23 mouse cellular contexts compared by ENCODE assay signal in genomic region chr7:144014485-144014884, GRCm38 (mm10). TPM values are rescaled to one million over a fixed set of nuclear protein-coding genes. Genes with fewer than 3 reads are reported as not detected.
DNase-seq lines count a peak whose midpoint lies in the region; ATAC-seq and TF ChIP-seq lines count a peak whose summit lies in the region.
"Had no signal": no experiment of that assay in that cellular context is flagged by ENCODE, and none has a peak within 500 bp of the region (broad histone marks: within the 10 kb centered on the region; RNA-seq: fewer than 3 reads in every experiment).

No protein-coding gene starts in this region.

- H3K9ac ChIP-seq in liver, adult 2 months (ENCODE audit: low read depth, low read length) = no peak overlapping the region
- H3K9ac ChIP-seq in liver, embryonic 11.5 days (ENCODE audit: low read depth, low read length) = no peak overlapping the region
- H3K9ac ChIP-seq: embryonic facial prominence, embryonic 13.5 days; forebrain, embryonic 12.5 days; hindbrain, embryonic 13.5 days had no signal

- H3K4me3 ChIP-seq in kidney, adult 2 months (ENCODE audit: insufficient read depth, low read depth, low read length) = no peak overlapping the region
- no peak overlapping the region for H3K4me3 ChIP-seq in liver, adult 2 months (ENCODE audit: insufficient read depth, low read depth, low read length)
- H3K4me3 ChIP-seq in liver, embryonic 11.5 days (ENCODE audit: low read depth, low read length) = no peak overlapping the region
- H3K4me3 ChIP-seq: embryonic facial prominence, embryonic 13.5 days; forebrain, embryonic 12.5 days; heart, embryonic 10.5 days; hindbrain, embryonic 13.5 days had no signal

- WGBS in kidney, adult 2 months = 27% methylated on average over 2 of the region's 2 CpGs
- 19% methylated on average over 2 of the region's 2 CpGs for WGBS in liver, adult 2 months
- WGBS in liver, embryonic 11.5 days = 58% methylated on average over 2 of the region's 2 CpGs

- H3K36me3 ChIP-seq in kidney, adult 2 months (ENCODE audit: control insufficient read depth, insufficient read depth, low read length) = no peaks in the 10 kb centered on the region
- H3K36me3 ChIP-seq in liver, adult 2 months (ENCODE audit: control insufficient read depth, insufficient read depth, low read length) = no peaks in the 10 kb centered on the region
- no peaks in the 10 kb centered on the region for H3K36me3 ChIP-seq in liver, embryonic 11.5 days (ENCODE audit: control insufficient read depth, insufficient read depth, low read length)
- H3K36me3 ChIP-seq: embryonic facial prominence, embryonic 13.5 days; forebrain, embryonic 12.5 days; heart, embryonic 10.5 days; hindbrain, embryonic 13.5 days had no signal

- peaks cover 10% of the 10 kb centered on the region; the same call in 1 of the 2 replicates for H3K79me2 ChIP-seq in liver, adult 2 months (ENCODE audit: control insufficient read depth, insufficient read depth, low read length)

- TF ChIP-seq POLR2A in kidney, adult 2 months (IDR thresholded peaks at IDR 0.05; ENCODE audit: low read depth, low read length) = no peak
- TF ChIP-seq POLR2A in liver, adult 2 months (IDR thresholded peaks at IDR 0.05; ENCODE audit: extremely low read depth, insufficient read depth, low read length) = no peak

- peaks cover 4% of the 10 kb centered on the region for H3K4me1 ChIP-seq in kidney, adult 2 months (ENCODE audit: control insufficient read depth, insufficient read depth, low read length)
- H3K4me1 ChIP-seq in liver, adult 2 months (ENCODE audit: control insufficient read depth, insufficient read depth, low read length) = peaks cover 8% of the 10 kb centered on the region; the same call in 1 of the 2 replicates
- no peaks in the 10 kb centered on the region for H3K4me1 ChIP-seq in liver, embryonic 11.5 days (replicated peaks; ENCODE audit: control insufficient read depth, insufficient read depth, low read length)
- H3K4me1 ChIP-seq: embryonic facial prominence, embryonic 13.5 days; forebrain, embryonic 12.5 days; heart, embryonic 10.5 days; hindbrain, embryonic 13.5 days had no signal

- H3K4me2 ChIP-seq in liver, embryonic 11.5 days = no peak overlapping the region
- H3K4me2 ChIP-seq: embryonic facial prominence, embryonic 13.5 days; forebrain, embryonic 12.5 days; hindbrain, embryonic 13.5 days had no signal

- ATAC-seq in liver, embryonic 11.5 days (replicated peaks; ENCODE audit: low FRiP score) = no peak
- ATAC-seq: activated CD4-positive, CD25-positive, alpha-beta regulatory T cell, adult 4 months; forebrain, embryonic 16.5 days; hindbrain, postnatal 0 days; Patski had no signal

- peak overlapping the region; percentile 69; the same call in 1 of the 2 replicates for H3K27ac ChIP-seq in kidney, adult 2 months (ENCODE audit: insufficient read depth, low read depth, low read length)
- H3K27ac ChIP-seq in liver, adult 2 months (replicated peaks; ENCODE audit: insufficient read depth, low read depth, low read length) = no peak overlapping the region
- H3K27ac ChIP-seq in liver, embryonic 11.5 days (ENCODE audit: low read depth, low read length) = no peak overlapping the region
- H3K27ac ChIP-seq: embryonic facial prominence, embryonic 13.5 days; forebrain, embryonic 12.5 days; heart, embryonic 10.5 days; hindbrain, embryonic 13.5 days; hindbrain, postnatal 0 days had no signal

- DNase-seq in adrenal gland, adult 8-10 months = peak; percentile 31
- DNase-seq in adrenal gland, adult 18-20 months (ENCODE audit: low spot score in 2 of 2) = no peak
- peak; percentile 65 for DNase-seq in kidney, adult 2 months
- DNase-seq in kidney, postnatal 4 days = no peak
- peak; percentile 61 for DNase-seq in liver, adult 2 months (ENCODE audit: extremely low read depth, low read depth, low spot score)
- no peak for DNase-seq in liver, embryonic 11.5 days (ENCODE audit: low spot score)
- DNase-seq in heart, postnatal 4 days = no peak
- DNase-seq: cerebellum, adult 18-20 months; cerebellum, adult 9-11 months; cerebellum, postnatal 36 days; gastrocnemius, postnatal 10 days; heart, adult 18-20 months; heart, postnatal 10 days had no signal

- H3K27me3 ChIP-seq in kidney, adult 2 months (replicated peaks; ENCODE audit: control insufficient read depth, insufficient read depth, low read length) = no peaks in the 10 kb centered on the region
- no peaks in the 10 kb centered on the region for H3K27me3 ChIP-seq in liver, adult 2 months (ENCODE audit: control insufficient read depth, insufficient read depth, low read length)
- no peaks in the 10 kb centered on the region for H3K27me3 ChIP-seq in liver, embryonic 11.5 days (replicated peaks; ENCODE audit: control insufficient read depth, insufficient read depth, low read length)
- H3K27me3 ChIP-seq: embryonic facial prominence, embryonic 13.5 days; forebrain, embryonic 12.5 days; hindbrain, embryonic 13.5 days; Patski had no signal

- no peak for TF ChIP-seq CTCF in kidney, adult 2 months (conservative IDR thresholded peaks at IDR 0.05; ENCODE audit: insufficient read depth, insufficient read length, low read depth, low read length)
- TF ChIP-seq CTCF in liver, adult 2 months (IDR thresholded peaks at IDR 0.05; ENCODE audit: low read depth, low read length) = no peak

- no peaks in the 10 kb centered on the region for H3K9me3 ChIP-seq in liver, embryonic 11.5 days (ENCODE audit: control insufficient read depth, low read length)
- H3K9me3 ChIP-seq: embryonic facial prominence, embryonic 13.5 days; forebrain, embryonic 12.5 days; heart, embryonic 10.5 days; hindbrain, embryonic 13.5 days had no signal

RNA-seq across cellular contexts. Expression of gene Shank2, which starts 12.8 kb away (rescaled TPM):
- total RNA-seq in adrenal gland, adult 8-10 months (2022) = 10 to 100 TPM; 15.1 to 28.5 (median 23.6) TPM
- total RNA-seq in adrenal gland, adult 18-20 months (2021) = 10 to 100 TPM in 1 of 2 experiments, 1 to 10 TPM in 1; 8.1 to 18.5 TPM
- 16.1 and 17.1 TPM in 2 replicates for polyA plus RNA-seq in kidney, adult 2 months (2012; rRNA removed)
- total RNA-seq in liver, adult 2 months (2014; rRNA removed) = 4.1 and 6.4 TPM in 2 replicates
- polyA plus RNA-seq in liver, adult 2 months (2012; rRNA removed) = 4.5 and 6.6 TPM in 2 replicates
- polyA plus RNA-seq in liver, embryonic 11.5 days (2014; fragmentation: Nextera tagmentation; extraction: Ambion mirVana) = 0.90 and 1.0 TPM in 2 replicates
- total RNA-seq in heart, postnatal 4 days (2021) = under 1 TPM; 0.88 to 0.97 TPM
- total RNA-seq: CH12.LX; hematopoietic stem cell, adult 5-6 weeks had no signal

Comparison
In these comparisons a context has a peak if more than half of its experiments do, and no peak if none do; other contexts are left out.
1. DNase-seq: peak in adrenal gland, adult 8-10 months (single experiment), kidney, adult 2 months (single experiment) and liver, adult 2 months (single experiment); none in adrenal gland, adult 18-20 months (0 of 2), kidney, postnatal 4 days (0 of 2), liver, embryonic 11.5 days (single experiment) and heart, postnatal 4 days (single experiment).